Mouse (Mus musculus): ENCODE data around the gene Olfr1161. TPM values are rescaled to one million over a fixed set of nuclear protein-coding genes. Genes with fewer than 3 reads are reported as not detected.
"Not testable (repeated sequence)": the region's sequence is repeated elsewhere in the genome, so short reads cannot be mapped to it uniquely, and the experiment has no call there.

Gene Olfr1161
- not detected for total RNA-seq (2022)

- not testable (repeated sequence) for DNase-seq (ENCODE audit: low spot score in 2 of 2)
Measured at GRCm38 (mm10) chr2:88022474-88022873, at the start of gene Olfr1161. Gene Olfr1161 (plus strand): TSS chr2:88022774.

DNA sequence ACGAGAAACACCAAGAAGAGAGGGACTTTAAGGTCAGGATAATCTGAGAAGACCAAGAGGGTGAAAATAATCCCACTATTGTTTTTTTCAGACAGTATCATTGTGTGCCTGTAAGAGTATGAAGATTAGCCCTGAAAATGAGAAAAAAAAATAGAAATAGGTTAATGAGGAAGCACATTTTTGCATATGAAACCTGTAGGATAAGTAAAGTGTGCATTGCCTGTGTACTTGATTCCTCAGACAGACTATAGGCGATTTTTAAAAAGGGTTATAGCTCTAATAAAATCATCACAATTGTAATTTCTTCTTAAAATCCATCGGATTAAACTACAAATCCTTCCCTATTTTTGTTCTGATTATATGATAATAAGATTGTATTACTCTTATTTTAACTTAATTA, 48.0 kb upstream of the Olfr1161 start, which contains the start of gene Olfr74:
Gene Olfr74 (minus strand): TSS at position 101 of the 400 bp plus-strand sequence.
- no peak for DNase-seq (ENCODE audit: low spot score in 2 of 2)

- DNase-seq (ENCODE audit: low spot score in 2 of 2), result no peak
Measured at GRCm38 (mm10) chr2:87989813-87990212, 32.8 kb upstream of the Olfr1161 start, which contains the start of gene Olfr1158. Gene Olfr1158 (plus strand): TSS chr2:87990113.

DNA sequence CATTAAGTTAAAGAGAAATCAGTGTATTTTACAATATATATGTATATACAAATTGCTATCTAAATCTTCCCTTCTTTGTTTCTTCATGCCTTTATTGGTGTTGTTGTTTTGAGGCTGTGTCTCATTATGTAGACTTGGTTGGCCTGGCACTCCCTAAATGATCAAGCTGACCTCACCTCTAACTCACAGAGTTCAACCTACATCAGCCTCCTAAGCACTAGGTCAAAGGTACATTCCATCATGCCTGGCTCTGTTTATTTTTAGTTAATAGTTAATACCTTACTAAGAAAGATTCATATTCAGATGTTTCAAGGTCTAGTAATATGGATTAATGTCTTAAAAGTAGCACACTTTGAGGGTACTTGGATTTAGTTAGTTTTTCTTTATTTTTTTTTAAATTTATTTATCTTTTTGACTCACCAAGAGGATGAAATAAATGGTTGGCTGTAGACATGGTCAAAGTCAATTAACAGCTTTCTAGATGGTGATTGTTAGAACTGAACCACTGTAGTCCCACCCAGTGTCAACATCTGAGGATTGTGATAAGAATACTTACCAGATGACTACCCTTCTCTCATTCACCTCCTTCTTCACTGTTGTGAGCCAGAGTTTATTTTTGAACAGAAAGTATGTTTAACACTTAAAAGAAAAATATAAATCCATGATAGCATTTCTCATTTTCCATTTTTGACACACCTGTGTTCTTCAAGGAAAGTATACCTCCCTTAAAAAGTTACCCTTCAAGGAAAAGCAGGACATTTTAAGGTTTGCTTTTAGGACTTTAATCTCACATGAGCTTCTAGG, 14.9 kb upstream of the Olfr1161 start, which contains the start of gene Olfr1160:
Gene Olfr1160 (minus strand): TSS at position 754 of the 804 bp plus-strand sequence.
- no peak for DNase-seq (ENCODE audit: low spot score in 2 of 2)

GRCm38 (mm10) chr2:88037599-88037998, 15.0 kb downstream of the Olfr1161 start, which contains the start of gene Olfr73:
Gene Olfr73 (minus strand): TSS chr2:88037699.
- DNase-seq (ENCODE audit: low spot score in 2 of 2), result no peak

DNA sequence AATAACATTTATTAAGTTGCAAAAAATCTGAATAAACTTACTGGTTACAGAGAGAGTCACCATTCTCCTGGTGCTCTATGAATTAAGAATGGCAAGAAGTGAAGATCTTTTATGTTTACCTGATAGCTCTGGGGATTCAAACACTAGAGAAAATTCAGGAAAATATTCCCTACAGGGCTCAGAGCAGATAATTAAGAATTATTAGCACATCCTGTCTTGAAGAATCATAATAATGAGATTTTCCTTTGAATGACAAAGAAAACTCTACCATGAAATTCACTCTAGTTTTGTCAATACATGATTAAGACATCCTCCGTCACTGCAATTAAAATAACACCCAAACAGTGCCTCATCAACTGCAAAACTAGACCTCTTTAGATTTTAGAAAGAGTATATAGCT, 28.5 kb downstream of the Olfr1161 start, which contains the start of gene Olfr1162:
Gene Olfr1162 (minus strand): TSS at position 101 of the 400 bp plus-strand sequence.
- no peak for DNase-seq (ENCODE audit: low spot score in 2 of 2)

GRCm38 (mm10) chr2:88063587-88063986, 41.0 kb downstream of the Olfr1161 start:
- no peak for DNase-seq (ENCODE audit: low spot score in 2 of 2)

DNA sequence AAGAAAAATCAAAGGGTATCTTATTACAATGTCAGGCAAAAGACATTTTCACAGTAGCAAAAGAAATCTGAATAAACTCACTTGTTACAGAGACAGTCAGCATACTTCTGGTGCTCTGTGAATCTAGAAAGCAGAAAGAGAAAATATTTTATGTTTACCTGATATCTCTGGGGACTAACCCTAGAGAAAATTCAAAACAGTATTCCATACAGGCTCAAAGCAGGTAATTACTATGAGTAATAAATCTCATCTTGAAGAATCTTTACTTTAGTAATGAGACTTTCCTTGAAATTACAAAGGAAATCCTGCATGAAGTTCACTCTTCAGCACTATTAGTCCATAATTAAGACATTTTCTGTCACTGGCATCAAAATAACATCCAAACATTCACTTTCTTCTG, 49.2 kb downstream of the Olfr1161 start, which contains the start of gene Olfr1163:
Gene Olfr1163 (minus strand): TSS at position 101 of the 400 bp plus-strand sequence.
- DNase-seq (ENCODE audit: low spot score in 2 of 2), result no peak

Other genes starting within 250 kb of the Olfr1161 start
- not detected for gene Olfr152, start 243.3 kb upstream of the Olfr1161 start, total RNA-seq (2022)
- not detected for gene Olfr1143, start 222.2 kb upstream of the Olfr1161 start, total RNA-seq (2022)
- gene Olfr1145, start 213.0 kb upstream of the Olfr1161 start, total RNA-seq (2022), result not detected
- gene Olfr1148, start 192.2 kb upstream of the Olfr1161 start, total RNA-seq (2022), result not detected
- not detected for gene Olfr1150-ps1, start 178.8 kb upstream of the Olfr1161 start, total RNA-seq (2022)
- not detected for gene Olfr1151, start 166.9 kb upstream of the Olfr1161 start, total RNA-seq (2022)
- not detected for gene Olfr1152, start 156.3 kb upstream of the Olfr1161 start, total RNA-seq (2022)
- gene Olfr1153, start 127.8 kb upstream of the Olfr1161 start, total RNA-seq (2022), result not detected
- gene Olfr1154, start 117.6 kb upstream of the Olfr1161 start, total RNA-seq (2022), result not detected
- gene Olfr1155, start 77.6 kb upstream of the Olfr1161 start, total RNA-seq (2022), result not detected
- not detected for gene Olfr1156, start 69.7 kb upstream of the Olfr1161 start, total RNA-seq (2022)
- not detected for gene Olfr1157, start 54.5 kb upstream of the Olfr1161 start, total RNA-seq (2022)
- gene Olfr74, start 48.1 kb upstream of the Olfr1161 start, total RNA-seq (2022), result not detected
- gene Olfr1158, start 32.7 kb upstream of the Olfr1161 start, total RNA-seq (2022), result not detected
- not detected for gene Olfr1160, start 14.5 kb upstream of the Olfr1161 start, total RNA-seq (2022)
- gene Olfr73, start 14.9 kb downstream of the Olfr1161 start, total RNA-seq (2022), result not detected
- not detected for gene Olfr1162, start 28.4 kb downstream of the Olfr1161 start, total RNA-seq (2022)
- gene Olfr1163, start 49.1 kb downstream of the Olfr1161 start, total RNA-seq (2022), result not detected
- gene Olfr1164, start 71.2 kb downstream of the Olfr1161 start, total RNA-seq (2022), result not detected
- not detected for gene Olfr1166, start 105.5 kb downstream of the Olfr1161 start, total RNA-seq (2022)
- gene Olfr1167, start 132.4 kb downstream of the Olfr1161 start, total RNA-seq (2022), result not detected
- gene Olfr1168, start 159.1 kb downstream of the Olfr1161 start, total RNA-seq (2022), result not detected
- gene Olfr1170, start 205.6 kb downstream of the Olfr1161 start, total RNA-seq (2022), result not detected

All from gastrocnemius, adult 8-10 months (tissue).